Mouse (Mus musculus): Measurements from ENCODE around the gene Shisa5.
A peak's percentile ranks its signal among the peaks of the same experiment; 100 is the strongest.

The Shisa5 gene

DNA sequence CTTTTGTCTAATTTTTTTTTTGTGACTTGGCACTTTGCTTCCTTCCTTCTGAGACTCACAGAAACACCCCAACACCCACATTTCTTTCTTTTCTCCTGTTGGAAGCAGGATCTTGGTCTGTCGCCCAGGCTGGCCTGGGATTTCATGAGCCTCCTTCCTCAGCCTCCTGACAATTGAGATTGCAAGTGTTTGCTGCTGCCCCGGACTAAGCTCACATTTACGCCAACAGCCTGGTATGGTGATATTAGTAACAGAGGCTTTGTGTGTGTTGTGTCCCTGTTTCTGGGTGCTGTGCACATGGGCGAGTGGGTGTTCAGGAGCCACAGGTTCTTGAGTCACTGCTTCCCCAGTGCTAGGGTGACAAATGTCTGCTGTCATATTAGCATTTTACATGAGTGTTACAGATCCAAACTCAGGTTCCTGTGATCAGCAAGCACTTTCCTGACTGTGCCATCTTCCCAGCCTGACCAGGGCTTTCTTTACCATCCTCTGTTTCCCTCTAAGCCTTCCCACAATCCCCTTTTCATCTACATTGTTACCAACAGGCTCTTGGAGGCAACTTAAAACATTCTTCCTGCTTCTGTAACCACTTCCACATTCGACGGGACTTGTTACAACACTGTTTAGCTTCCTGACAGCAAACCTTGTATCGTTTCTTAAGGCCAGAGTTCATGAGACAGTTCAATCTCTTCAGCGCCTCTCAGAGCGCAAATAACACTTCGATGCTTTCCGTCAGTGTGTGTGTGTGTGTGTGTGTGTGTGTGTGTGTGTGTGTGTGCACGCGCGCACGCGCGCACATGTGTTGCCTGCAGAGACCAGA is 15.3 kb upstream of the Shisa5 start:
- peak; percentile 55 for DNase-seq (ENCODE audit: low read depth, low spot score)

DNA sequence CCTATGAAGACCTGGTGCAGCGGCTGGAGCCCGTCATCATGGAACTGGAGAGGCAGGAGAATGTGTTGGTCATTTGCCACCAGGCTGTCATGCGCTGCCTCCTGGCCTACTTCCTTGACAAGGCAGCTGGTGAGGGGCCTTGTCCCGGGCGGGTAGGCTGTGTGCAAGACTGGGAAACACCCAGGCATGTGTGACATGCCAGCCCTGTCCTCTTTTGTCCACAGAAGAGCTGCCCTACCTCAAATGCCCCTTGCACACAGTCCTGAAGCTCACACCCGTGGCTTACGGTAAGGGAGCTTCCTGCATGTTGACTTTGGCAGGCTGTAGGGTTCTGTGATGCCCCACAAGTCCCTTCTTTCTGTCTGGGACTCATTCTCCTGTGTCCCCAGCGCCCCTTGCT is 10.8 kb upstream of the Shisa5 start:
- no peak for DNase-seq (ENCODE audit: low read depth, low spot score)

DNA sequence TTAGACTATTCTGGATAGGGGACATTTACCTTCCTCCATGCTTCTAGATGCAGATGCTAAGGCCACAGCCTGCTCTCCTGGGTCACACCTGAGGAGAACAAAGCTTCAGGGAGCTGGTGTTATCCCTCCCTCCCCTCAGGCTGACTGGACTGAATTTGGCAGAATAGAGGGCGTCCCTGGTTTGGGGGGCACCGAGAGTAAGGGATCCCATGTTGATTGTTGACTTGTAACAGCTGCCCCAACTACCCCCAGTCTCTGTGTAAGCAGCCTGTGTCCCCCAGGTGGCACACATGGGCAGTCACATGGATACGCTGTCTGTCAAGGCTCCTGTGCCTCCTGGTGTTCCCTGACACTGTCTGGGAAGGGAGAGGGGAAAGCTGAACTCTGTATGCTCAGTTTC is 9.9 kb upstream of the Shisa5 start:
- no peak for DNase-seq (ENCODE audit: low read depth, low spot score)

DNA sequence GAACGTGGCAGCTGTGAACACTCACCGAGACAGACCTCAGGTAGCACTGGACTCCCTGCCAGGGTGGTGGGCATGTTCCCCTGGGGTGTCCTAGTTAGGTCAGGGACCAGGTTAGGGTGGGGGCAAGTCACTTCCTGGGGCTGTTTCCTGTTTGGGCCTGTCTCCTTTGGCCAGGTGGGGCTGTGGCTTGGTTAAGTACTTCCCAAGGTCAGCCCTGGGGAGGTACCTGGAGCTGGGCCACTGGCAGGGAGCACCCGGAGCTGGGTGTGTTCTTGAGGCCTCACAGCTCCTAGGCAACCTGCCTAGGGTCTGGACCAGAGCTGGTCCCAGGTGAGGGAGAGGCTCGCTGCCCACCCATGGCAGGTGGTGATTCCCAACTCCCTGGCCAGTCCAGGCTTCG is 9.4 kb upstream of the Shisa5 start:
- no peak for DNase-seq (ENCODE audit: low read depth, low spot score)

DNA sequence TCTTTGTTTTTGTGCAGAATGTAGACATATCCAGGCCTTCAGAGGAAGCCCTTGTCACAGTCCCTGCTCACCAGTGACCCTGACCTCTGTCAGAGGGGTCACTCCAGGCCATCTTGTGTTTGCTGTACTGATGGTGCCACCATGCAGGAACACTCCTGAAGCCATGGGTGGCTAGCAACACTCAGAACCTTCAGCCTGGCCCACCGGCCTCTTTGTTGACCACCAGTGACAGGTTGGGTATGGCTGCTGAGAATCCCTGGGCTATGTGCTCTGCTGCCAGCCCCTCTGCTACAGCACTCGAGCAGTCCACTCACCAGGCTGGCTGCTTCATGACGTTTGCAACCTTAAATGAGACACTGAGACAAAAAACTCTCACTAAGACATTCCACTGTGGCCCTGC is 8.1 kb upstream of the Shisa5 start:
- no peak for DNase-seq (ENCODE audit: low read depth, low spot score)

DNA sequence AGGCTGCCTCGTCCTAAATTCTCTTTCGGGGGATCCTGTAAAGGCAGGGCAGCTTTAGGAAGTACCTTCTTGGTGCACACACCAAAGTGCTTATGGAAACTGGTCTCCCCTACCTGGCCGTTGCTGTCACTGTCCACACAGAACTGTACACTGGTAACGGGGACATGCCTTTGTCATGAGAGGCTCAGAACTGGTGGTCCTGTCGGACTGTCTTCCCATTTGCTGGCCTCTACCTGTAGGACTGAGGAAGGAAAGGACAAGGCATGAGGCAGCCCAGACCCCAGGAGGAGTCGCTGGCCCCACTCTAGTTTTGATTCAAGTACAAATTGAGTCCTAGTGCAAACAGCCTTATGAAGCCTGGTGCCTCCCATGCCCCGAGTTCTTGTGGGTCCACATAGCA is 7.4 kb upstream of the Shisa5 start:
- DNase-seq (ENCODE audit: low read depth, low spot score), result no peak

DNA sequence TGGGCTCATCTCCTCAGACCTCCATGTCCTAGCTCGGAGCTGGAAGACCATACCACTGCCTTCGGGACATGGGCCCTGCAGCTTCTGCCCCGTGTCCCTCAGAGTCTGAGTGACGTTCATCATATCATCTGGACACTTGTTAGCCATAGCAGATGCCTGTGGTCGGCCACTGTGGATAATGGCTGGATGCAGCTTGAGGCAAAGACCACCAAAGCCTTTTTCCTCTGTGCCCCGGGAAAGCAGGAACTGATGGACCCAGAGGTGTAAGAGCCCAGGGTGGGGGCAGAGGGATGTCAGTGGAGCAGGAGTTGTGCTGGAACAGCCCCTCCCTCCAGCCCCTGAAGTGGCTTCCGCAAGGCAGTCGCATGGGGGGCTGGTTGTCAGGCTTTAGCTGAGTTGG is 6.7 kb upstream of the Shisa5 start:
- no peak for DNase-seq (ENCODE audit: low read depth, low spot score)

DNA sequence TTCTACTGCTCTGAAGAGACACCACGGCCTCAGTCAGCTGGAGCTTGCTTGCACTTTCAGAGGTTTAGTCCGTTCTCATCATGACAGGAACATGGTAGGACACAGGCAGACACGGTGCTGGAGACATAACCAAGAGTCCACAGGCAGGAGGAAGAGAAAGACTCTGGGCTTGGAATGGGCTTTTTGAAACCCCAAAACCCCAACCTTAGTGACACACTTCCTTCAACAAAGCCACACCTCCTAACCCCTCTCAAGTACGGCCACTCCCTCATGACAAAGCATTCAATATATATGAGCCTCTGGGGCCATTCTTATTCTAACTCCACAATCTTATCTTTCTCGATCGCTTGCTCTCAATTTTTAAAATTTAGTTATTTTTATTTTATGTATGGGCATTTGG is 5.9 kb upstream of the Shisa5 start:
- no peak for DNase-seq (ENCODE audit: low read depth, low spot score)

DNA sequence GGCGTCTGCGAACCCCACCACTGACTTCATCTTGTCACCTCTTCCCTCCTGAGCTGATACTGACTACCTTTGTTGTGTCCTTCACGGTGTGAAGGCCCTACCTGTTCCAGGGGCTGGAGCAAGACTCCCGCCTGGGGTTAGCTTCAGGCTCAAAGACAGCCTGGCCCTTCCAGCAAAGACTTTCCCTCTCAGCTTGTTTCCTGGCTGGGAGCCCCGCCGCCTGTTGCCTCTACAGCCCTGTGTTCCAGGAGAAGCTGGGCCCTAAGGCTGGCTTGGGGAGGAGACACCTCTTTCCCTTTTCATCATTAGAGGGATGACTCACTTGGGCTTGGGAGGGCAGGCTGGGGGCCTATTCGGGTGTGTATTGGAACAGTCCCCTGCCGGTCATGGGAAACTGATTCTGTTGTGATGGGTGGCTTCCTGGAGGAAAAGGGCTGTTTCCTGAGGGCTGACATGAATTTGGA is 568 bp downstream of the Shisa5 start:
- DNase-seq (ENCODE audit: low read depth, low spot score), result peak; percentile 19

DNA sequence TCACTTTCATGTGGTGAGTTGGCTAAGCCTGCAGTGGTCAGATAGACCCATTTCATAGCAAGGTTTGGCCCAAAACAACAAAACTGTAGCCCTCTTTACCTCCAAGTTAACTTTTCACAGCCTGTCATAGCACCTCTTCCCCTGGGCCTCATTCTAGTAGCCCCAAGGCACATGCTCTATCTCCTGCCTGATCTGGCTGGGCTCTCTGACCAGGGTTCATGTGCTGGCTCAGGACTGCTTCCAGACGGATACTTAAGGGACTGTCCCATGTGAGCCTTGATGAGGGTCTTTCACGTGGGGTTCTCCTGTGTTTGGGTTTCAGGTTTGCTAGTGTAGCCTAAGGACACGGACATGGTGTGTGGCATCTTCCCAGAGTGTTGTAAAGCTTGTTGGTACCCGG is 1.3 kb downstream of the Shisa5 start:
- DNase-seq (ENCODE audit: low read depth, low spot score), result no peak

DNA sequence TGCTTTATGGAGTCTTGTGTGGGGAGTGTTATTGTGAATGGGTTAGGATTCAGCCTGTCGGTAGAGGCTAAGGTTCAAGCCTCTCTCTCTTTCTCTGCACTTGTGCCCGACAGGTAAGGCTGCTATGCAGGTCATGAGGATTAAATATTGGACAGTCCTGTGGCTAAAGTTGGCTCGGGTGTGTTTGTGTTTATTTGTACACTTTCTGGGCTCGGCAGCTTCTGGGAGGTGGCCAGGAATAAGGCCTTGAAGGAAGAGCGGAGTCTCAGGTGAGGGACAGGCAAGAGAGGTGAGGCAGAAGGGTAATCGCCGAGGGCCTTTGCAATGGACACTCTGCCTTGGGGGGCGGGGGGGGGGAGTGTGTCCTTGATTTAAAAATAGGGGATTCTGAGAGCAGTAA is 1.9 kb downstream of the Shisa5 start:
- no peak for DNase-seq (ENCODE audit: low read depth, low spot score)

DNA sequence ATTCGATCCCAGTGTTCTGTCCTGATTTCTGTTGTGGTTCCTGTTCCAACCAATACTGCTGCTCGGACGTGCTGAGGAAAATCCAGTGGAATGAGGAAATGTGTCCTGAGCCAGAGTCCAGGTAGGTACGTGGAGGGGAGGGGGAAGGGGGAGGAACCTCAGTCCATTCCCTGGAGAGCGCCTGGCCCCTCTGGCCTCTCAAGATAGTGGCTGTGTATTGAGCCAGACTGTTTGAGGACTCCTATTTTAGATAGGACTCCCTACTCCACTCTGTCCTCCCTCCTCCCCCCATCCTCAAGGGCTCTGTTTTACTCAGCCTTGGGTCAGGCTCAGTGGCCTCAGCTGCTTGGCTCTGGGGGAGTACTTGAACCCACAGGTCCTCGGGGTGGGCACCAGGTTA is 2.5 kb downstream of the Shisa5 start:
- no peak for DNase-seq (ENCODE audit: low read depth, low spot score)

DNA sequence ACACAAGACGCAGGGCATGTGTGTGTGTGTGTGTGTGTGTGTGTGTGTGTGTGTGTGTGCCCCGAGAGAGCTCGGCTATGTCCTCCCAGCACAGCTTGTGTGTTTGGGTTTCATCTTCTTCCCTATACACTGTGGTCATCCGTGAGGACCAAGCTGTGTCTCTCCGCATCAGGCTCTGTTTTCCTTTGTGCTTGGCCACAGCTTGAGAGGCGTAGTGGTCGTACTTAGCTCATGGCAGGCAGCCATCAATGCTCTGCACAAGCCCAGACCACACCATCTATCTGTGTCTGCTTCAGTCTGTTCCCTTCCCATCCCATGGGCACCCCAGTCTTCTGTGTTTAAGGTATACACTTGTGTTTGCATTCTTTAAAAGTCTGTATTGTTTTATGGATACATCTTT is 3.0 kb downstream of the Shisa5 start:
- DNase-seq (ENCODE audit: low read depth, low spot score), result no peak

DNA sequence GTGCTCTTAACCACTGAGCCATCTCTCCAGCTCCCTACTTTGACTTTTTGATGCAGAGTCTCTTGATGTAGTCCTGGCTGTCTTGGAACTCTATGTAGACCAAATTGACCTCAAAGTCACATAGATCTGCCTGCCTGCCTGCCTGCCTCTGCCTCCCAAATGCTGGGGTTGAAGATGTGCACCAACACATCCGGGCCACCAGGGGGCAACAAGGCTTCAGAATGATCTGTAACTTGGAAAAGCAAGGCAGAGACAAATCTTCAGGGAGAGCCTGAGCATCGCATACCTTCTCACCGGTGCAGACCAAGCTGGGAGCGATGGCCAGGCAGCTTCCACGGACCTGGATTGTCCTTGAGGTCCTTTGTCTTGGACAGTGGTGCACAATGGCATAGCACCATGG is 7.9 kb downstream of the Shisa5 start:
- peak; percentile 90 for DNase-seq (ENCODE audit: low read depth, low spot score)

DNA sequence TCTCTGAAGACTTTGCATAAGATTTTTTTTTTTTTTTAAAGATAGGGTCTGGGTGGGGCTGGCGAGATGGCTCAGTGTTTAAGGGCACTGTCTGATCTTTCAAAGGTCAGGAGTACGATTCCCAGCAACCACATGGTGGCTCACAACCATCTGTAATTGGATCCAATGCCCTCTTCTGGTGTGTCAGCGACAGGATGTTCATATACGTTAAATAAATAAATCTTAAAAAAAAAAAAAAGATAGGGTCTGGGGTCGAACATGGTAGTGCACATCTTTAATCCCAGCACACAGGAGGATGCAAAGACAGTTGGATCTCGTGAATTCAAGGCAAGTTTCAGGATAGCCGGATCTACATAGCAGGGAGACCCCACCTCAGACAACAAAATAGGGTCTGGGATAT is 11.0 kb downstream of the Shisa5 start:
- peak; percentile 15 for DNase-seq (ENCODE audit: low read depth, low spot score)

DNA sequence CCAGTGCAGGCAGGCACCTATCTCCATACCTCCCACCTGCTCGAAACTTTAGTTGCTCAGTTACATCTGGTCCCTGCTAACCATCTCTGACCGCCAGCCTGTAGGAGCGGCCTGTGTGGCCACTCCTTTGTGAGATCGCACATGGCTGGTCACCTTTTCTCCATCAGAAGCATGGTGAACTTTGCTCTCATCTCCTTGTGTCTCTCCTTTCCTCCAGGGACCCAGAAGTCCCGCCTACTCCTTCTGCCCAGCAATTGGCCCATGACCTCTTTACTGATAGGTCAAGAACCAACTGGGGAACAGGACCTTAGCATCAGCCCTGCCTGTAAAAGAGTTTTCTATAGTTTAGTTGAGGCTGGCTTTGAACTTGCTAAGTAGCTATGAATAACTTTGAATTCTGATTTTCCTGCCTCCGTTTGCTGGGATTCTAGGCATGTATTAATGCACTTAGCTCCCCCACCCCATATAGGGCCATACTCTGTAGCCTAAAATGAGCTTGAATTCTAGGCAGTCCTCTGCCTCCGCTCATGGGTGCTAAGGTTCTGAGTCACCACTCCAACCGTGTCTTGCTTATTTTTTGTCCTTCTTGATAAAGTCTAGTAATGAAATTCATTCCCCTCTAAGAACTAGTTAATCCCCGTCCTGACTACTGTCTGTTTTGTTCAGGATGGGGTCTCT is 11.8 kb downstream of the Shisa5 start:
- DNase-seq (ENCODE audit: low read depth, low spot score), result peak; percentile 75

DNA sequence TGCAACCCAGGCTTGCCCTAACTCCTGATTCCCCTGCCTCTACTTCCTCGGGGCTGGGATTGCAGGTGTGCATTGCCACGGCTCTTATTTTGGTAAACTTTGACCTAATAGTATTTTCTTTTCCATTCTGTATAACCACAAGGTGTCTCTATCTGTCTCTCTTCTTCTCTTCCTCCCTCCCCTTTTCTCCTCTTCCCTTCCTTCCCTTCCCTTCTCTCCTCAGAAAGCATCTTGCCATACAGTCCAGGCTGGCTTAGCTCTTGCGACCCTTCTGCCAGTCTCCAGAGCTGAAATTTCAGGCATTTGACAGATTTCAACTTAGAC is 12.3 kb downstream of the Shisa5 start:
- no peak for DNase-seq (ENCODE audit: low read depth, low spot score)

DNA sequence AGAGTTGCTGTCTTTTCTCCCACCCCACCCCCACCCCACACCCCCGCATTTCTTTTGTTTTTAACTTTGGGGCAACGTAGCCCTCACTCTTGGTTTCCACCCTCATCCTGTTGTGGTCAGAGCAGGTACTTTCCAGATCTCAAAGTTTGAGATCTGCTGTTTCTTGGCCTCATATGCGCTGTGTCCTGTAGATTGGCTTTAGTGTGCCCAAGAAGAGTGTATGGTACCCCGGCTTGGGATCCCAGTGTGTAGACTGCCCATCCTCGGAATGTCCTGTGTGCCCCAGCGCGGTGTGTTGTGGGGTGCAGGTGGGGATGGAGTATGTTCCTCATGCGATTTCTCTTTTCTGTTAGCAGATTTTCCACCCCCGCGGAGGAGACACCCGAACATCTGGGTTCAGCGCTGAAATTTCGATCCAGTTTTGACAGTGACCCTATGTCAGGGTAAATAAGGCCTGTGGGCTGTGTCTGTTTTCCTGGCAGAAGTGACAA is 12.7 kb downstream of the Shisa5 start:
- DNase-seq (ENCODE audit: low read depth, low spot score), result peak; percentile 91

DNA sequence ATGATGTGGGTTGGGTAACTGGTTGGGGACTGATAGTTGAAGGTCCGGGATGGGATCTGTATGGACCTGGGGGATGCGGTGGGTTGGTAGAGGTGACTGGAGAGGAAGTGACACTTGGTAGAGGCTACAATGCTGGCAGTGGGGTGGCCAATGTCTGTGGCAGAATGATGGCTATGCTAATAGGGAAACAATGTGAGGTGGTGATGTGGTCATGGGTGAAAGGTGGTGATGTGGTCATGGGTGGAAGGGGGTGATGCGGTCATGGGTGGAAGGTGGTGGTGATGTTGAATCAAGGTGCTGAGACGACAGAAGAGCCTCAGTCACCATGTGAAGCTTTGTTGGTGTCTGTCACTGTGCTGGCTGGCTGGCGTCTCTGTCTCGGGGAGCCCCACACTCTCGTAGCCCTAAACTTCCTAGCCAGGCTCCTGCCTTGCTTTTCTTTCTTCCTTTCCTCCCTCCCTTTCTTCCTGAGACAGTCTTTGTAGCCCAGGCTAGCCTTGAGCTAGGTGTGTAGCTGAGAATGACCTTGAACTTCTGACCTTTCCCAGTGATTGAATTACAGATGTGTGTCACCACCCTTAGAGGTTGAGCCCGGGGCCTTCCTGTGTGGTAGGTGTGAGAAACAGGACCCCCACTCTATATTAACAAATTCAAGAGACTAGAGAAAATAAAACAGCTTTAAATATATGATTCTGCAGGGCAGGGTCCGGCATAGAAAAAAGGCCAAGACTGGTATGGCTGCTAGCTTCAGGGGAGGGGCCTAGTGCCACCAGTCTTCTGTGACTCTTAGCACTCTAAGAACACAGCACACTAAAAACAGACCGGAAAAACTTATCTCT is 13.5 kb downstream of the Shisa5 start:
- DNase-seq (ENCODE audit: low read depth, low spot score), result peak; percentile 82

DNA sequence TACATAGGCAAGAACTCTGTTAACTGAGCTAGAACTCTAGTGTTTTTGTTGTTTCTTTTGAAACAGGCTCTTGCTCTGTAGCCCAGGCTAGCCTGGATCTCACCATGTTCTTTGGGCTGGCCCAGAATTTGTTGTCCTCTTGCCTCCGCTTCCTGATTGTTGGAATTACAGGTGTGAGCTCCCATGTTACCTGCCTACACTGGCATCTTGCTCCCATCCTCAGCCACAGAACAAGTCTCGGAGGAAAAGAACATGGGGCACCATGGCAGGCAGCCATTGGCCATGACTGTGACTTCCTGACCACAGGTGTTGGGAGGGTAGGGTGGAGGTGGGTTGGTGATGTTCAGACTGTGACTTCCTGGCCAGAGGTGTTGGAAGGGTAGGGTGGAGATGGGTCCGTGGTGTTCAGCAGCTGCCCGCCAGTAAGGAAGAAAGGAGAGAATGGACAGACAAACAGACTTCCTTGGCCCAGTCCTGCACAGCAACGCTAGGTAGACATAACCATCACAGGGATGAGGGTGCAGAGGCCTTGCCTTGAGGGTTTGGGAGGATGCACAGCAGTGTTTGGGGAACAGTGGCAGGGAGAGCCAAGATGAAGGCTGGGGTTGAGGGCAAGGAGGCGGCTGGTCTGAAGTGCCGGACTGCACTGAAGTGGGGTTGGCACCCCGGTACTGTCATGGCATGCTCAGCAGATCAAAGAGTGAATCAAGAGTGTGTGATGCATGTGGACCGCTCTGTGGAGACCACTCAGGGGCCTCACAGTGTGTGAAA is 14.3 kb downstream of the Shisa5 start:
- DNase-seq (ENCODE audit: low read depth, low spot score), result peak; percentile 81

DNA sequence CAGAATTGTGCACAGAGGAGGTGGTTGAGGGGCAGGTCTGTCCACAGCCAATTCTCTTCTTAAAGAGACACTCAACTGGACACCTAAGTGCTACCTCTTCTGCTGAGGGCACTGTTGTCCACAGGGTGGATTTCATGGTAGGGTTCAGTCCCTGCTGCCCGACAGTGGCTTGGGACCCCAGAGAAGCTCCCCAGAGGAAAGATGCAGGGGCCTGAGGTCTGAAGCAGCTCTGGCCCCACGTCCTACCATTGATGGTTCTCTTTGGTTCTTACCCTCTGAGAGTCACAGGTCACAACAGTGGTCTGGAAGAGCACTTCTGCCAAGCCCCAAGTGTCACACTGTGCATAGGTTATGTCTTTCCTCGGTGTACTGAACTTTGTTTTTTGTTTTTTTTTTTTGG is 15.0 kb downstream of the Shisa5 start:
- DNase-seq (ENCODE audit: low read depth, low spot score), result peak; percentile 27

DNA sequence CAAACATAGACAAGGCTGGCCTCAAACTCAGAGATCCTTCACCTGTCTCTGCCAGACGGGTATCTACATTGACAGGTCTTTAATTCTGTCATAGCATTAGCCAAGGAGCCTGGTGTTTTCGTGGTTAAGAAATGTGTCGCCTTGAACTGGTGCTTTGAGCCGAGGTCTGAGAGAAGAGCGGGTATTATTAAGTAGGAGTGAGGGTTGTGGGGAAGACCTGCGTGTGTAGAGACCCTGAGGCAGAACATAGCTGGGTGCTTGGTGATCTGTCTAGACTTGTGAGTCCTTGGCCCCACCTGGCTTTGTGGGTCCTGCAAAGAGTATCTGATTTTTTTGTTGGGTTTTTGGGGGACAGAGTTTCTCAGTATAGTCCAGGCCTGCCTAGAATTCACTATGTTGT is 15.5 kb downstream of the Shisa5 start:
- DNase-seq (ENCODE audit: low read depth, low spot score), result peak; percentile 43
